Mouse (Mus musculus): ENCODE measurements around the gene Wbp1l.

- TF ChIP-seq MYOG (IDR thresholded peaks at IDR 0.05; ENCODE audit: control insufficient read depth, extremely low read depth, insufficient read length) (no peak), CTCF (IDR thresholded peaks at IDR 0.05; ENCODE audit: control insufficient read depth, insufficient read depth, insufficient read length) (no peak), USF1 (IDR thresholded peaks at IDR 0.05; ENCODE audit: low read depth) (no peak), CEBPB (IDR thresholded peaks at IDR 0.05; ENCODE audit: low read depth) (no peak), MAX (IDR thresholded peaks at IDR 0.05) (no peak), FOSL1 (IDR thresholded peaks at IDR 0.05; ENCODE audit: insufficient read depth, low read length, poor library complexity, severe bottlenecking) (no peak)
These were observed 44.4 kb downstream of the Wbp1l start for GRCm38 (mm10) chr19:46643236-46643635.

All from C2C12 (cell line).